In the genomic region with DNA sequence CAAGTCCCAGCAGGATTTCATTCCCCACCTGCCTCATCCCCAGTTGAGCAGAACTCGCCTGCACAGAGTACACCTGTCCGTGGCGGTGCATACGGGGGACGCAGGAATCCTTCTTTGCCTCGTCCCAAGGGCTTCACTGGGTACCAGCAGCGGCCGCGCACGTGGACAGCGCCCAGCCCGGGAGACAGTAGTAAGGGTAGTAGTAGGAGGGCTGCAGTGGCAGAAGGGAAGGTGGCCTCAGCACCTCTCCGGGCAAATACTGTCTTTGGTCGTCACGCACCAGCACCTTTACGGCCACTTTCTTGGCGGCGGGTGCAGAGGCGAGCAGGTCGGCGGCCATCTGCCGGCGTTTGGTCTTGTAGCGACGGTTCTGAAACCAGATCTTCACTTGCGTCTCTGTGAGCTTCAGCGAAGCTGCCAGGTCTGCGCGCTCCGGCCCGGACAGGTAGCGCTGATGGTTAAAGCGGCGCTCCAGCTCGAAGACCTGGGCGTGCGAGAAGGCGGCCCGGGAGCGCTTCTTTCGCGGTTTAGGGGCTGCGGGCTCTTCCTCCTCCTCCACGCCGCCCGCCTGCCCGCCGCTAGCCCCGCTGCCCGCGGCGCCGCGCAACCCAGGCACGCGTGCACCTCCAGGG, we compare ENCODE assay signal across 8 mouse cellular contexts. TPM values are rescaled to one million over a fixed set of nuclear protein-coding genes. Genes with fewer than 3 reads are reported as not detected.
DNase-seq lines count a peak whose midpoint lies in the region; ATAC-seq and TF ChIP-seq lines count a peak whose summit lies in the region.

No protein-coding gene starts in this region.

- DNase-seq in heart, postnatal 4 days, result no peak
- no peak for DNase-seq in natural killer cell, adult 2 months (ENCODE audit: low spot score in 2 of 2)
- no peak for DNase-seq in cerebellum, postnatal 4 days (ENCODE audit: low spot score in 2 of 2)
- no peak for DNase-seq in spleen, postnatal 36 days (ENCODE audit: low spot score in 2 of 2)

- H3K27me3 ChIP-seq in heart, embryonic 16.5 days (ENCODE audit: control insufficient read depth, insufficient read depth, low read length), result peaks cover 91% of the 10 kb centered on the region
- H3K27me3 ChIP-seq in embryonic facial prominence, embryonic 12.5 days, result peaks cover 77% of the 10 kb centered on the region
- peaks cover 88% of the 10 kb centered on the region for H3K27me3 ChIP-seq in intestine, postnatal 0 days (replicated peaks; ENCODE audit: control insufficient read depth, insufficient read depth, low read length)
- peaks cover 78% of the 10 kb centered on the region for H3K27me3 ChIP-seq in midbrain, embryonic 16.5 days (ENCODE audit: control insufficient read depth, insufficient read depth, low read depth, low read length)

- WGBS in heart, embryonic 16.5 days, result 1% methylated on average over 56 of the region's 56 CpGs
- under 1% methylated on average over 53 of the region's 56 CpGs for WGBS in embryonic facial prominence, embryonic 12.5 days
- 6% methylated on average over 56 of the region's 56 CpGs for WGBS in intestine, postnatal 0 days
- under 1% methylated on average over 56 of the region's 56 CpGs for WGBS in midbrain, embryonic 16.5 days

- no peaks in the 10 kb centered on the region for H3K9me3 ChIP-seq in heart, embryonic 16.5 days (replicated peaks; ENCODE audit: control insufficient read depth, low read length)
- no peaks in the 10 kb centered on the region for H3K9me3 ChIP-seq in embryonic facial prominence, embryonic 12.5 days
- no peaks in the 10 kb centered on the region for H3K9me3 ChIP-seq in intestine, postnatal 0 days (ENCODE audit: control insufficient read depth)
- no peaks in the 10 kb centered on the region for H3K9me3 ChIP-seq in midbrain, embryonic 16.5 days (replicated peaks; ENCODE audit: control insufficient read depth, low read length, poor library complexity, severe bottlenecking)

- TF ChIP-seq CTCF in intestine, postnatal 0 days (IDR thresholded peaks at IDR 0.05; ENCODE audit: low read depth), result no peak

- no peak overlapping the region for H3K9ac ChIP-seq in heart, embryonic 16.5 days (ENCODE audit: low read length)
- H3K9ac ChIP-seq in embryonic facial prominence, embryonic 12.5 days, result peak overlapping the region; percentile 34; the same call in 1 of the 2 replicates
- H3K9ac ChIP-seq in intestine, postnatal 0 days (ENCODE audit: low read depth, low read length), result no peak overlapping the region
- no peak overlapping the region for H3K9ac ChIP-seq in midbrain, embryonic 16.5 days (ENCODE audit: low read depth, low read length)

- no peaks in the 10 kb centered on the region for H3K36me3 ChIP-seq in heart, embryonic 16.5 days (ENCODE audit: control insufficient read depth, insufficient read depth)
- H3K36me3 ChIP-seq in embryonic facial prominence, embryonic 12.5 days, result no peaks in the 10 kb centered on the region
- H3K36me3 ChIP-seq in intestine, postnatal 0 days (ENCODE audit: control insufficient read depth, insufficient read depth), result no peaks in the 10 kb centered on the region
- no peaks in the 10 kb centered on the region for H3K36me3 ChIP-seq in midbrain, embryonic 16.5 days (ENCODE audit: control insufficient read depth, insufficient read depth, low read length)

- no peak for ATAC-seq in heart, embryonic 16.5 days (replicated peaks; ENCODE audit: extremely low read depth, insufficient read depth, low FRiP score)
- no peak for ATAC-seq in embryonic facial prominence, embryonic 12.5 days (ENCODE audit: insufficient number of reproducible peaks, insufficient read depth, low FRiP score, low TSS enrichment)
- no peak for ATAC-seq in intestine, postnatal 0 days
- no peak for ATAC-seq in midbrain, embryonic 16.5 days

- peak overlapping the region; percentile 38 for H3K4me2 ChIP-seq in heart, embryonic 16.5 days (ENCODE audit: low read depth, low read length)
- H3K4me2 ChIP-seq in embryonic facial prominence, embryonic 12.5 days (replicated peaks), result peak overlapping the region; percentile 76
- peak overlapping the region; percentile 63 for H3K4me2 ChIP-seq in intestine, postnatal 0 days (replicated peaks; ENCODE audit: low read depth)
- H3K4me2 ChIP-seq in midbrain, embryonic 16.5 days (ENCODE audit: low read length), result peak overlapping the region; percentile 35

- H3K4me1 ChIP-seq in heart, embryonic 16.5 days (ENCODE audit: control insufficient read depth, insufficient read depth, low read length), result peaks cover 16% of the 10 kb centered on the region
- H3K4me1 ChIP-seq in embryonic facial prominence, embryonic 12.5 days, result peaks cover 16% of the 10 kb centered on the region
- no peaks in the 10 kb centered on the region for H3K4me1 ChIP-seq in intestine, postnatal 0 days (replicated peaks; ENCODE audit: control insufficient read depth, insufficient read depth, low read length)
- peaks cover 17% of the 10 kb centered on the region for H3K4me1 ChIP-seq in midbrain, embryonic 16.5 days (ENCODE audit: control insufficient read depth, insufficient read depth, low read length)

- peak overlapping the region; percentile 27 for H3K4me3 ChIP-seq in heart, embryonic 16.5 days (ENCODE audit: low read length)
- H3K4me3 ChIP-seq in embryonic facial prominence, embryonic 12.5 days, result peak overlapping the region; percentile 39
- peak overlapping the region; percentile 32 for H3K4me3 ChIP-seq in intestine, postnatal 0 days (ENCODE audit: low read depth, low read length)
- peak overlapping the region; percentile 15 for H3K4me3 ChIP-seq in midbrain, embryonic 16.5 days (ENCODE audit: low read depth, low read length)

- H3K27ac ChIP-seq in heart, embryonic 16.5 days (ENCODE audit: low read length), result no peak overlapping the region
- H3K27ac ChIP-seq in embryonic facial prominence, embryonic 12.5 days, result no peak overlapping the region
- no peak overlapping the region for H3K27ac ChIP-seq in intestine, postnatal 0 days (ENCODE audit: low read depth, low read length)
- H3K27ac ChIP-seq in midbrain, embryonic 16.5 days (ENCODE audit: low read length), result no peak overlapping the region

RNA-seq across cellular contexts. Expression of gene Nkx3-2, which starts 2.7 kb away (rescaled TPM):
- polyA plus RNA-seq in heart, embryonic 16.5 days (2015; fragmentation: Nextera tagmentation; extraction: Ambion mirVana), result not detected in 2 replicates
- total RNA-seq in heart, postnatal 4 days (2021), result not detected
- 4.5 and 6.0 TPM in 2 replicates for polyA plus RNA-seq in embryonic facial prominence, embryonic 12.5 days (2016; fragmentation: Nextera tagmentation; extraction: Ambion mirVana)
- 0.89 and 1.4 TPM in 2 replicates for polyA plus RNA-seq in intestine, postnatal 0 days (2015; fragmentation: Nextera tagmentation; extraction: Ambion mirVana)
- polyA plus RNA-seq in midbrain, embryonic 16.5 days (2015; fragmentation: Nextera tagmentation; extraction: Ambion mirVana), result not detected in 2 replicates

RNA-seq across cellular contexts. Expression of gene Rab28, which starts 53.7 kb away (rescaled TPM):
- 45.8 and 48.4 TPM in 2 replicates for polyA plus RNA-seq in heart, embryonic 16.5 days (2015; fragmentation: Nextera tagmentation; extraction: Ambion mirVana)
- 10 to 100 TPM; 50.7 to 51.6 TPM for total RNA-seq in heart, postnatal 4 days (2021)
- polyA plus RNA-seq in embryonic facial prominence, embryonic 12.5 days (2016; fragmentation: Nextera tagmentation; extraction: Ambion mirVana), result 81.6 and 82.4 TPM in 2 replicates
- polyA plus RNA-seq in intestine, postnatal 0 days (2015; fragmentation: Nextera tagmentation; extraction: Ambion mirVana), result 40.8 and 43.4 TPM in 2 replicates
- 61.7 and 62.0 TPM in 2 replicates for polyA plus RNA-seq in midbrain, embryonic 16.5 days (2015; fragmentation: Nextera tagmentation; extraction: Ambion mirVana)
